Mouse (Mus musculus): ENCODE data around the gene Iqschfp.

Gene Iqschfp

GRCm38 (mm10) chr3:68595316-68595925 is 703.4 kb downstream of the Iqschfp start:
- in situ Hi-C loops (cut with MseI, MboI), result no loop called here

GRCm38 (mm10) chr3:68596938-68597337 is 704.9 kb downstream of the Iqschfp start:
- in situ Hi-C loops (cut with MseI, MboI), result no loop called here

- in situ Hi-C loops (cut with MseI, MboI), result loop anchor here in 1 of 2 experiments (10.0 kb wide), 1 partner anchor 112 kb away; no protein-coding TSS in a partner anchor
Measured at GRCm38 (mm10) chr3:68602891-68603290, 710.9 kb downstream of the Iqschfp start.

GRCm38 (mm10) chr3:68604467-68604866 is 712.4 kb downstream of the Iqschfp start:
- in situ Hi-C loops (cut with MseI, MboI), result loop anchor here in 1 of 2 experiments (10.0 kb wide), 1 partner anchor 110 kb away; no protein-coding TSS in a partner anchor

GRCm38 (mm10) chr3:68604962-68605361 is 712.9 kb downstream of the Iqschfp start:
- in situ Hi-C loops (cut with MseI, MboI), result loop anchor here in 1 of 2 experiments (10.0 kb wide), 1 partner anchor 110 kb away; no protein-coding TSS in a partner anchor

GRCm38 (mm10) chr3:68605942-68606603 is 714.0 kb downstream of the Iqschfp start:
- in situ Hi-C loops (cut with MseI, MboI), result loop anchor here in 1 of 2 experiments (10.0 kb wide), 1 partner anchor 109 kb away; no protein-coding TSS in a partner anchor

GRCm38 (mm10) chr3:68606730-68607129 is 714.7 kb downstream of the Iqschfp start:
- in situ Hi-C loops (cut with MseI, MboI), result loop anchor here in 1 of 2 experiments (10.0 kb wide), 1 partner anchor 108 kb away; no protein-coding TSS in a partner anchor

- in situ Hi-C loops (cut with MseI, MboI), result loop anchor here in 1 of 2 experiments (10.0 kb wide), 1 partner anchor 107 kb away; no protein-coding TSS in a partner anchor
Measured at GRCm38 (mm10) chr3:68607336-68607735, 715.3 kb downstream of the Iqschfp start.

GRCm38 (mm10) chr3:68608848-68609497 is 716.9 kb downstream of the Iqschfp start:
- in situ Hi-C loops (cut with MseI, MboI), result loop anchor here in 1 of 2 experiments (10.0 kb wide), 1 partner anchor 106 kb away; no protein-coding TSS in a partner anchor

- in situ Hi-C loops (cut with MseI, MboI), result no loop called here
Measured at GRCm38 (mm10) chr3:68610011-68610410, 718.0 kb downstream of the Iqschfp start.

GRCm38 (mm10) chr3:68610598-68611261 is 718.7 kb downstream of the Iqschfp start:
- in situ Hi-C loops (cut with MseI, MboI), result no loop called here

GRCm38 (mm10) chr3:68615042-68615810 is 723.2 kb downstream of the Iqschfp start:
- in situ Hi-C loops (cut with MseI, MboI), result no loop called here

- in situ Hi-C loops (cut with MseI, MboI), result no loop called here
Measured at GRCm38 (mm10) chr3:68616363-68616762, 724.3 kb downstream of the Iqschfp start.

- in situ Hi-C loops (cut with MseI, MboI), result no loop called here
Measured at GRCm38 (mm10) chr3:68617708-68618107, 725.7 kb downstream of the Iqschfp start.

GRCm38 (mm10) chr3:68619097-68619496 is 727.1 kb downstream of the Iqschfp start:
- in situ Hi-C loops (cut with MseI, MboI), result no loop called here

GRCm38 (mm10) chr3:68621971-68622370 is 729.9 kb downstream of the Iqschfp start:
- in situ Hi-C loops (cut with MseI, MboI), result no loop called here

GRCm38 (mm10) chr3:68623036-68623435 is 731.0 kb downstream of the Iqschfp start:
- in situ Hi-C loops (cut with MseI, MboI), result no loop called here

- in situ Hi-C loops (cut with MseI, MboI), result no loop called here
Measured at GRCm38 (mm10) chr3:68624471-68624870, 732.4 kb downstream of the Iqschfp start.

GRCm38 (mm10) chr3:68630261-68630660 is 738.2 kb downstream of the Iqschfp start:
- in situ Hi-C loops (cut with MseI, MboI), result no loop called here

- in situ Hi-C loops (cut with MseI, MboI), result no loop called here
Measured at GRCm38 (mm10) chr3:68630821-68631220, 738.8 kb downstream of the Iqschfp start.

GRCm38 (mm10) chr3:68632714-68633113 is 740.7 kb downstream of the Iqschfp start:
- in situ Hi-C loops (cut with MseI, MboI), result no loop called here
